Mouse (Mus musculus) cerebellum, adult (tissue): ENCODE data around the gene Irf2bpl.
A peak's percentile ranks its signal among the peaks of the same experiment; 100 is the strongest.

Experiments used
- ATAC-seq: cut with Nextera tagmentation; 2 replicates; pipeline ENCODE4 v1.9.2; 2017; ENCODE audit warnings: mild to moderate bottlenecking, moderate library complexity, mixed read lengths; ENCODE audit not compliant: insufficient number of reproducible peaks, low FRiP score, low TSS enrichment

Irf2bpl gene

DNA sequence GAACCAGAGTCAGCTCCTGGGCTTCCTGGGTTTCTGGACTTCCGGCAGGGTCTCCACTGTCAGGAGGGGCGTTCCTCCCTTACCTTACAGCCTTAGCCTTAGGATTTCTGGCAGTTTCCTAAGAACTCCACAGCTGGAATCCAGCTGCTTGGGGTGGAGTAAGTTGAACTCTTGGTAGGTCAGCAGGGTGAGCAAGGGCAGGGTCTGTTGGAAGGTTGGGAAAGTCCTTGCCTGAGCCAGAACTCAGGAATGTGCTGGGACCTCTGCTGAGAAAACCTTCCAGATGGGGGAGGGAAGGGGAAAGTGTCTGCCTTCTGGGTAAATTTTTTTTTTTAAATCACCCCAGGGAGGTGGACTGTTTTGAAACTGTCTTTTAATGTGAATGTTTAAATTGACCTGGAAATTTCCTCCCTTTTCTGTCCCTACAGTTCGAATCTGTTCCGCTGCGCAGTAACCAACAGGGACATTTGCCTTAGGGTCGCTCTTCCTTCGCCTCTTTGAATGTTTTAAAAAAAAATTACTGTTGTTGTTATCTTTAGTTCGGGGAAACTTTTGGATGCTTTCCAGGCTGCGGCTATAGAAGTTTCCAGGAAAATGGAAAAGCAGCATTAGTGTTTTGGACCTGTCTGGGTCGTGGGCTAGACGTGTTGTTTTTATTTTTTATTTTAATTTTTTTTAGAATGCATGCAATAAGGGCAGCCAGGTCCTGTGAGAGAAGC lies 15.0 kb upstream of the Irf2bpl start:
- no peak for ATAC-seq

DNA sequence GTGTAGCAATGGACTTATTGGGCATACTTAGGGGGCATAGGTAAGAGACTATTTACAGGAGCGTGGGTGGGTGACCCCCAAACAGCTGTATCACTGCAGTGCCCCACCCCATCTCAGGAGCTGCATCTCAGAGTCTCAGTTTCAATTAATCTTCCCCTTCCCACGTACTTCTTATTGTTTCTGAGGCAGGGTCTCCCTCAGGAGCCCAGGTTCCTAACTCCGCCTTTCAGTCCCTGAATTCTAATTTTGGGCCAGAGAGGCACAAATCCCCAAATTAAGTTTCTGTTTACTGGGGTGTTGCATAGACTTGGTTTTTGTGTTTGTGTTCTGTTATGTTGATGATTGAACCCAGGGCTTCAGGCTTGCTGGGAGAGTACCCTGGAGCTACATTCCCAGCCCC lies 13.8 kb upstream of the Irf2bpl start:
- ATAC-seq: no peak

DNA sequence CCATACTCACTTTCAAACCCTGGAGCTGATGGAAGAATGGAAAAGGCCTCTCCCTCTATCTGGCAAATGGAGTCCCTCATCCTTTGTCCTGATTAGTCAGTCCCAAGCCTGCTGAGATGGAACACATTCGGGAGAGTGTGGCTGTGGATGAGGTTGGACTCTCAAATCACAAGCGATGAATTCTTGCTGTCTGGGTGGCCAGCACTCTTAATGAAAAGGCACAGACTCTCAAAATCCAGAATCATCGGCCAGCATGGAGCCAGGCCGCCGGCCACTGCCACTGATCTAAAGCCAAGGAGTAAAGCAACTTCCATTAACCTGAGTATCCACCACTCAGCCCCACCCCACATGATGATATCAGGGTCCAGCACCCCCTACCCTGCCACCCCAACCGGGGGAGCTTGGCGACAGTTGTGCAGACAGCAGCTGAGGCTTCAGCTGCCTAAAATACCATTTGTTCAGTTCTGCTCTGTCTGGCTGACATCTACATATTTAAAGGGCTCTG lies 13.2 kb upstream of the Irf2bpl start:
- no peak for ATAC-seq

DNA sequence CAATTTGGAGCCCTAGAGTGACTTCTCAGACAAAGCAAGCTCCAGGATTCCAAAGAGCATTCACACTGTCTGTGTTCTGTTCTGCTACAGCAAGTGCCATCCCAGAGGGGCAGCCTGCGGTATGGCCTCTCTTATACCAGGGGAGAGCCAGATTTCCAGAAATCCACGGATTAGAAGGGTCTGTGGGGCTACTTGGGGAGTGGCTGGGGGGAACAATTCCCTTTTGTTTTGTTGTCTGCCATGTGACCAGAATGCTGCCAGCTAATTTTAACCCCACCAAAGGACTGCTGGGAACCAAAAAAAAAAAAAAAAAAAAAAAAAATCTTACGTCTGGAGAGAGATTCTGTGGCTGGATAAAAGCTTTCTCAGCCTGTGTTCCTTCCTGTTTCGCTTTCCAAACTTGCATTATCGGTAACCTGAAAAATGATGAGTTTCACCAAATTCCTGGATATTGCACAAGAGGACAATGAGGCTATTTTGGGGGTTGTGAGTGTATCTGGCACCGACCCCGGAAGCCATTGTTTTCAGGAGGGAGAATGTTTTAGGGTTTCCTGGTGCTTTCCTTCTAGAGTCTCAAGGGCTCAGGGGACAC lies 12.4 kb upstream of the Irf2bpl start:
- ATAC-seq: no peak

DNA sequence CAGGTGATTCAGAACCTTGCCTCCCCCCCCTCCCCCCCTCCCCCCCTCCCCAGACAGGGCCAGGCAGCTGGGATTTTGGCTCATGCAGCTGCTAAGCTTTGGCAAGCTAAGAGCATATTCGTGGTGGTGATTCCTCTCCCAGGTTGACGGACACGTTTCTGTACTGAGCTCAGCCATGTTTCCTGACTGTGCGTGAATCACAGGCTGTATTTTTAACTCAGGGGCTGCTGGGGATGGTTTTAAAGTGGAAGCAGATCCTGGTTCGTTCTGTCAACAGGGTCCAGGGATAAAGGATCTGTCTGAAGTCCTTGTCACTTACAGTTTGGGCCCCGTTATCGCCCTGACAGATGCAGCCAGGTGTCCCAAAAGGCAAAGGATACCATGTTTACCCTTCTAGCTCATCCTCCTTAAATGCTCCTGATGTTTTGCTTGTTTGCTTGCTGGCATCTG lies 11.9 kb upstream of the Irf2bpl start:
- no peak for ATAC-seq

DNA sequence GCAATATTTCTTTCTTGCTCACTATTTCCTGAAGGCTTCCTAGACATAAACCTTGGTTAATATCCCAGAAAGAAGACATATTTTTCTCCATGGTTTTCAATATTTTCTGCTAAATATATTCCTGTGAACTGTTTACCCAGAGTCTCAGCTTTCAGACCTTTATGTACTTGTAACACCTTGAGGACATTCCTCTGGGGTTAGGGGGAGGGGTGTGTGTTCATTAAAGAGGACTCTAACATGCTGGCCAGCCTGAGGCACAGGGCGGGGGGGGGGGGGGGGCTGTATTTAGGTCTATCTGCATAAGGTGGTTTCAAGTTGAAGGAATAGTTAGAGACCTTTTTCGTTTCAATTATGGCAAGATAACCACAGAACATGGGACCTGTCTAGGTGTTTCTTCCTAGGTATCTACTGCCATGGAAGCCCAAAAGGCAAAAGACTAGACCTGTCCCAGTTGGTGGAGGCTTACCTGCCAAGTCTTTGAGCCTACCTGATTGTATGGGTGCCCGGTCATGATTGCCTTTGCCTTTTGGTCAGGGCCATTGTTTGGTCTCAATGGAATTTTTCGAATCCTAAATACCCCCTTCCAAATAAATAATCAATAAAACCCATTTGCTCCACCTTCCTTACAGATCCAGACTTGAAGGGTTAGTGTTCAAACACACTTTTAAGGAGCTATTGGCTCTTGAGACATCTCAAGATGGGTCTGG lies 11.3 kb upstream of the Irf2bpl start:
- no peak for ATAC-seq

DNA sequence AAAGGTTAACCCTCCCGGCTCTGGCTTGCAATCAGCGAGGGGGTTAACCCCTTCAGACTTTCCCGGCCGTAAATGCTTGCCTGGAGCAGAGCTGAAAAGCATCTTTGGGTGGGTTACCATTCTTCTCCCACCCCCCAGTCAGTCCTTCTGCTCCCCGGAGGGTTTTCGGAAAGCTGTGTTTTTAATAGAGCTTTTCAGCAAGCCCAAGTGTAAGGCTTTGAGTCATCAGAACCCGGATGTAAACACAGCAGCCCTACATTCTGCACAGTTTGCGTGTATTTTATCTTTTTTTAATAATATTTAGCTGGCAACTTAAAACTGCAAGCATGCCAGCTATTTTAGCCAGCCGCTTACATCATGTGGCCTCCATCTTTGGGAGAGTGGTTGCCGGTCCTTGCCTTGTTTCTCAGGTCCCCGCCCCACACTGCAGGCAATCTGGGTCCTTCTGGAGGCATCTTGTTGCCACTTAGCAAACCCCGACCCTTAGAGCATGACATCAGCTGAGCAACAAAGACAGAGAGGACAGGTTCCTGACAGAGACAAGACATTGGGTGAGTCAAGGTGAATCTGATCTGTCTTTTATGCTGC lies 10.3 kb upstream of the Irf2bpl start:
- no peak for ATAC-seq

DNA sequence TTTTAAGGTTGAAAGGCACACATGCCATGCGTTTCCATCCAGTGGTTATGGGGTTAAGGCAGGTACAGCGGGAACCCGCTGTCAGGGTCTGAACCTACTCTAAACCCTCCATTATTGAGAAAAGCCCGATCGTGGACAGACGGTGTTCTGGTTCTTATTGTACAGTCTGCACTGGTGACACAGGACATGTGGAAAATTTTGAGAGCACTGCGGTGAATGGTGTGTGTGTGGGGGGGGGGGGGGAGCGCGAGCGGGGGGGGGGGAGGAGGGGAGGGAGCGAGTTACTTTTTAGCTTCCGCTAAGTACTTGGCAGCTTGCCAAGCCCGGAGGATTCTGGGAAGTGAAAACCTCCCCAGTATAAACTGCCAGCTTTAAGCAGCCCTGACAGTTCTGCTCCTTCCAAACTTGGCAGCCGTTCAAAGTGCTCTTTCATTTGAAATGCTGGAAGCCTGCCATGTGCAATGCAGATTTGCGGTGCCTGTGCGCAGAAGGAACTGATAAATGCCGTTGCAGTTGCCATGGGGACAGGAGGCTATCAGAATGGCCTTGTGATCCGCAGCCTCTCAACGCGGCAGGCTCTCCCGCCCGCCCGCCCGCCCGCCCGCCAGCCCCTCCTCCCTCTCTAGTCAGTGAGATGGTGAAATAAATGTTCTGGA lies 9.7 kb upstream of the Irf2bpl start:
- ATAC-seq: peak; percentile 49

DNA sequence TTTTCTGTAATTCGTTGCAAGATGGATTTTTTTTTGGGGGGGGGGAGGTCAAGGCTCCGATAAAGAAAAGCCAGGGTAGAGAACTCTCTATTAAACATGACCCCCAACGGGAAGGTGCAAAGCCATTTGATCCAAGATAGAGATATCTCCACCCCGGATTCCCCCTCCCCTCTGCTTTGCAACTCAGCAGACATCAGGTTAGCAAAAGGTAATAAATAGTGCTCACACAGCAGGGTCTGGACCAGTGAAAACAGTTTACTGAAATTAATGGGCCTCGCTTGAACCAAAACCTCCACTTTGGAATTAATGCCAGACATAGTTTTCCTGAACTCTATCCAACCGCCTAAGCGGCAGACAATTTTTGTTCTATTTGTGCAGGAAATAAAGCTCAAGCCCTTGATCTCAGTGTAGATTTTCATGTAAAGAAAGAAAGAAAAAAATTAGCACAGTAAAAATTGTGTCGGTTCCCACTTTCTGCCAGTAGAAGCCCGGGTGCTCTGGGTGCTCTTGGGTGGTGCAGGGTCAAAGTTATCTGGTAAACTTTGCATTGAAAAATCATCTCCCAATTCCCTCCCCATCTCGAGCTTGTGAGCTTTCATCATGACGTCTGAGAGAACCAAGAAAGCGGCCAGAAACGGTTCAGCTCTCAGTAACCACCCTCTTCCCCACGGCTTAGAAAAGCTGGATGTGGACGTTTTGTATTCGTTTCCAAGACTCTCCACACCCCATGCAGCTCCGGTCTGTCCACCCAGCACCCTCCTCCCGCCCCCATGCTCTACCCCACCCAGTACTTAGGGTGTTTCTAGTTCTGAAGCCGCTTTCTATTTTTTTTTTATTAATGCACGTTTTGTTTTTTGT lies 9.0 kb upstream of the Irf2bpl start:
- no peak for ATAC-seq

DNA sequence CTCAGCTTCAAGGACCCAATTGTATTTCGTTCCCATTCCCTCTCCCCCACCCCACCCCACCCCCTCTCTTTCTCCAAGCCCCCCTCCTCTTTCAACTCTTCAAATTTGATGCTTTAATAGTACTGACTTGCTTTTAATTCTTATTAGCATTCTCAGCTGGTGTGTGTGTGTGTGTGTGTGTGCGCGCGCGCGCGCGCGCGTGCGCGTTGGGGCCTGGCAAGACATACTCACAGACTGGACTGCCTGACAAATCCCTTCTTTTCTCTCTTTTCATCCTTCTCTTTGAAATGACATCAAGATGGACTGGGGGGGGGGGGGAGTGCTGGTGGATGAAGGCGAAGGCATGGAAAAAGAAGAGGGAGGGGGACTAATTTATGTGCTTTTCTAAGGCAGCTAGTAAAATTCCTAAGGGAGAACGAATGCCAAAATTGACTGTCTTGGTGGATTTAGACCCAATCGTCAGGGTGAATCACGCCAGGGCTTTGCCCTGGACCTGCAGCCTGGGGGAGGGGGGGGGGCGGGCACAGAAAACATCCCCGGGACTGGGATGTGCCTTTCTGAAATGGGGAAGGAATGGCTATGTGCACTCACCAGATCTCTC lies 8.2 kb upstream of the Irf2bpl start:
- ATAC-seq: no peak

DNA sequence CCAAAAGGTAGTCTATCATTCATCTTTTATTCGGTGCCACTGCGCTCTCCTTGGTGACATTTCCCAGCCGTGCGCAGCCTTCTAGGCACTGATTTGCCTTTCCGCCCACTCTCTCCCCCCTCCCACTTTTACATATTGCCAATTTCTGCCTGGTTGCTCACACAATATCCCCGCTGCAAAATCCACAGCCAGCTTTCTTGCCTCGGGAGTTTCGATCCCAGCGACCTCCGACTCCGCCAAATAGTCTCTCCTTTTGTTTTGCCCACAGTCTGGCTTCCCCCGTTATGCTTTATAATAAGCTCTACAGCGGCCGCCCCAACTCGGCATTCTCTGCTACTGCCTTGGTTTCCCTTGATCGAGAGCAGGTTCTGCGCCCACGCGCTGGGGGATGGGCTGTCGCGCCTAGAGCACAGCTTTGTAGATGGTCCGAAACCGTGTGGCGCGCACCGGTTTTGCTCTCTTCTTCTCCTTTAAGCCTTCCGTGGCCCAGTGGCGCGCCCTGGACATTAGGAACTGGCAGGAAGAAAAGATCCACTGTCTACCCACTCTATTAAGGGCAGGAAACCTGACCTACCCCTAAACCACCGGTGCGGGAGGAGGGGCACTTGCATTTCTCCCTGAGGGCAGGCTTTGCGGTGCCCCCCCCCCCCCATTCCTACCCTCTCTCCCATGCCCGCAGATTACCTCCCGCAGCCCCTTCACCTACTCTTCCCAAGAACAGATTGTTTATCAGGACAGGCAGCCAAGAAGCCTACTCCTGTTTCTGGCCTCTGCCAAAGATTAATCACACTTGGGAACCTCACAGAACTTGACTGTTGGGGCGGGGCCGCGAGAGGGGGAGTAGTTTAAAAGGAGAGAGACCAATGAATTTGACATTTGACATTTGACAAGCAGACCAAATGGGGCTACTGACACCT lies 7.4 kb upstream of the Irf2bpl start:
- peak; percentile 33; the same call in 1 of the 2 replicates for ATAC-seq

DNA sequence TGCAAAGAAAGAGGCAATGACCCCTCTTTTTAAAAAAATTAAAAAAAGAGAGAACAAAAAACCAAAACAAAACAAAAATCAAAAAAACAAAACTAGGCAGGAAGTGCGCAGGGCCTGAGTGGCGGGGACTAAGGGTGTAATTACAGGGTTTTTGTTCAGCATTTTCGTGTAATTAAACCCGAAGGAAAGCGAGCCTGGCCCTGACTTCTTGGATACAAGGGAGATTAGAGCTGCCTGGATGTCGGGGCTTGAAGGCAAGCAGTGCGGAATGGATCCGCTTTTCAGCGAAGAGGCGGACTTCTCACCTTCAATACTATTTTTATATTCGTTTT lies 6.8 kb upstream of the Irf2bpl start:
- ATAC-seq: no peak

DNA sequence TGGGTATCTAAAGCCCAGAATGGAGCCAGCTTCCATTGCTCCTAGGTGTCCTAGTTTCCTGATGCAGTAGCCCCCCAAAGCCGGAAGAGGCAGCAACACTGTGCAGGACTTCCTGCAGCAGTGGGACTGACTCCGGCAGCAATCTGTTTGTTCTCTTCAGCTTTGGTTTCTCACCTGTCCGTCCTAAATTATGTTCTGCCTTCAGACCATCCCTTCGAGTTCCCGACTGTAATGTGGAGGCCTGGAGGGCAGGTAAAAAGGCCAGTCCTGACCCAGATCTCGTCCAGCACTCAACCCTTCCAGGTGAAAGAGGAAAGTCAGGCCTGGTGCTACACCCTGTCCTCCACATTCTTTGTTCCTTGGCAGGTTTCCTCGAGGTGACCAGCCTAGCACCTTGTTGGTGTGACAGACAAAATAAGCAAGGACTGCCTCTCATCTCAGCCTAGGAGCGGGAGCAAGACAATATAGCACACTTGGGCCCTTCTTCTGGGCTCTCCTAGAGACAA lies 6.3 kb upstream of the Irf2bpl start:
- no peak for ATAC-seq

DNA sequence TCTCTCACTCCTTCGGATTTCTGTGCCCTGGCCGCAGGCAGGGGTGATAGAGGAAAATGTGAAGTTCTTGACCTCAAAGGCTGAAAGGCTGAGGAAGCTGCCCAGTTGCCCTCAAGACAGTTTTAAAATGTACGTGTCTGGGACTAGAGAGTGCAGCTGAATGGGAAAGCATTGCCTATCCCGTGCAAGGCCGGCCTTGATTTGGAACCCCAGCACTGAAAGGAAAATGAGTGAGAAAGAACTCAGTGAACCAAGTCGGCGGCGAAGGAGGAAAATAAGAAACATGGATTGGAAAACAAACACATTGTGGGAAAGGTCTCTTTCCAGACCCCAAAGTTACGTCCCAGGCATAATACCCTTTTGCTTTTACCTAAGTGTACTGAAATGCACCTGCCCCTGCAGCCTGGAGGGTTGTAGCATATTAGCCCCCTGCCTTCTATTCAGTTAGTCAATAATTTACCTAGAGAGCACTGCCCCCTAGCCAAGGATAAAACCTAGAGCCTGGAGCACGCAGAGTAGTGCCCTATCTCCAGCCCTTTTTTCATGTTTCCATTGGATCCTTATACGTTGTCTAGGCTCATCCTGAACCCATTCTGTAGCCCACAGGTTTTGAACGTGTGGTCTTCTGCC lies 5.6 kb upstream of the Irf2bpl start:
- no peak for ATAC-seq

DNA sequence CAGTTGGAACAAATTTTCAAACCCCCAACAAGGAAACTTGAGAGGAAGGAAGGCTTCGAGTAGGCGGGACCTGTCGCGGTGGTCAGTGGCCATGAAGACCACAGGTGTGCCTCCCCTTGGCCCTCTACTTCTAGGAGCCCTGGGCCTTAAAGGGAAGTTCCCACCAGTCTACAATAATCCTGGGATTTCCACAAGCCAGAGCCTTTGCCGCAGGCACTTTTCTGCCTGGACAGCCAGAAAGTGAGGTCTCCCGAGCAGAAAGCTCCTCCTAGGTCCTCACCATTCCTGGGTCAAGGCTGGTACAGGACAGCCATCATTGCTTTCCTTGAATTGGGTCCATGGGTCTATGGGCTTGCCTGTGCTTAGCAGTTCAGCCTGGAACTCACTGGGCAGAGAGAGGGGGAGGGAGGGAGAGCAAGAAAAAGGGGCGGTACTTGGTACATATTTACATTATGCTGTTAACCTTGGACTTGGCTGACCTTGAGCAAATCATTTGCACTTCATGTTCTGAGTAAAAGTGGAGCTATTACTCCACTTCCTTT lies 4.6 kb upstream of the Irf2bpl start:
- no peak for ATAC-seq

DNA sequence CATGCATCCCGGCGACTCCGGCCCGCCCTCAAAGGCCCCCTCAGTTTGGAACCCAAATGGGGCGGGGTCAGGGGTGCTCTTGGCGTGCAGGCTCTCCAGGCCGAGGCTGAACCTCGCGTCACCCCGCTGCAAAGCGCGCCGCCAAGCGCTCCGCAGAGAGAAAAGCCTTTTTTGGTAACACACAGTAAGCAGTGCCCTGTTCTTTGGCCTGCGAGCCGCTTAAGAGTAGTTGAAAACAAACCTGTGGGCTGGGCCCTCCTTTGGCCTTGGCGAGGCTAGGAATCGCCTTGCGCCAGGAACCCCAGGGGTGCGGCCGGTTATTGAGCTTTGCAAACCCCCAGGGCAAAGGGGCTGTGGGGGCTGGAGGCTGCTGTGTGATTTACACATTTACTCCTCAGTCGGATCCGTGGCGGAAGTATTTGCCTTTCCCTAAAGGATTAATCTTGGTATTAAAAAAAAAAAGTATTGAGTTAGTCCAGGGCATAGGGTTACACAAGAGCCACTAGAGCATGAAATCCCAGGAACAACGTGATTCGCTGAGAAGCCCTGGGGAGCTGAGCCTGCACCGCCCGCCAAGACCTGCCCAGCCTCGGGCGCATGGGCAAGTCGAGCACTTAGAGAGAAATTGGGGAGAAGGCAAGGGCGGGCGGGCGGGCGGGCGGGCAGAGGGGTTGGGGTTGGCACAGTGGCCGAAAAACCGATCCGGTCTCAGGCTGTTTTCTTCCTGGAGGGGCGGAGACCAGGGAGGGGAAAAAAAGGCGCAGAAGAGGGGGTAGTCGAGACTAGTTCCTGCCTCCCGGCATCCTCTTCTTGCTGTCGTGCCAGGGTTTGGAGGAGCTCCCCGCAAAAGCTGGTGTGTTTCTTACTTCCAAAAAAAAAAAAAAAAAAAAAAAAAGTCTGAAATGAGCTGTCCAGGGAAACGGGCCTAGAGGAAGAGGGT lies 3.8 kb upstream of the Irf2bpl start:
- ATAC-seq: no peak
